10 mouse cellular contexts compared by ENCODE assay signal in genomic region chr13:55974105-55974504, GRCm38 (mm10).
A peak's percentile ranks its signal among the peaks of the same experiment; 100 is the strongest.
DNase-seq lines count a peak whose midpoint lies in the region.
"Had no signal": no experiment of that assay in that cellular context is flagged by ENCODE, and none has a peak within 500 bp of the region (broad histone marks: within the 10 kb centered on the region; RNA-seq: fewer than 3 reads in every experiment).

No protein-coding gene starts in this region.

- DNase-seq in adrenal gland, postnatal 14 days: peak; percentile 45
- DNase-seq in adrenal gland, postnatal 4 days (ENCODE audit: low spot score in 2 of 2): no peak
- DNase-seq in kidney, postnatal 10 days: peak; percentile 47
- no peak for DNase-seq in kidney, adult 8-10 months
- peak; percentile 24 for DNase-seq in 416B (ENCODE audit: low read depth)
- peak; percentile 27 for DNase-seq in forelimb bud, embryonic 11.5 days (ENCODE audit: low read depth, low spot score)
- no peak for DNase-seq in right cerebral cortex, adult 18-20 months
- no peak for DNase-seq in right cerebral cortex, postnatal 4 days
- DNase-seq: adrenal gland, adult 2 months; B cell, adult 2 months had no signal

Comparison
In these comparisons a context has a peak if more than half of its experiments do, and no peak if none do; other contexts are left out.
1. DNase-seq: peak in adrenal gland, postnatal 14 days (single experiment), kidney, postnatal 10 days (single experiment), 416B (single experiment) and forelimb bud, embryonic 11.5 days (single experiment); none in adrenal gland, postnatal 4 days (0 of 2), kidney, adult 8-10 months (0 of 2), right cerebral cortex, adult 18-20 months (single experiment) and right cerebral cortex, postnatal 4 days (single experiment).